Mouse (Mus musculus): ENCODE data around the gene Smim12. TPM values are rescaled to one million over a fixed set of nuclear protein-coding genes. Genes with fewer than 3 reads are reported as not detected.

Smim12 gene
- total RNA-seq, 2 experiments from 2014 or later = 33.8 to 49.1 TPM

Other genes starting within 250 kb of the Smim12 start
- 490 and 507 TPM in 2 replicates for gene Sfpq, start 222.5 kb upstream of the Smim12 start, total RNA-seq (2015)
- gene Sfpq, start 222.5 kb upstream of the Smim12 start, total RNA-seq (2017) = 686 and 899 TPM in 2 replicates
- gene Zmym1, start 182.6 kb upstream of the Smim12 start, total RNA-seq (2015) = 18.0 and 22.3 TPM in 2 replicates
- 13.6 and 21.1 TPM in 2 replicates for gene Zmym1, start 182.6 kb upstream of the Smim12 start, total RNA-seq (2017)
- gene Zmym6, start 166.4 kb upstream of the Smim12 start, total RNA-seq (2015) = 8.1 and 9.2 TPM in 2 replicates
- 11.2 and 14.1 TPM in 2 replicates for gene Zmym6, start 166.4 kb upstream of the Smim12 start, total RNA-seq (2017)
- 15.2 and 17.8 TPM in 2 replicates for gene Tmem35b, start 120.1 kb upstream of the Smim12 start, total RNA-seq (2015)
- gene Tmem35b, start 120.1 kb upstream of the Smim12 start, total RNA-seq (2017) = 5.9 and 9.2 TPM in 2 replicates
- not detected in 2 replicates for gene Dlgap3, start 74.6 kb upstream of the Smim12 start, total RNA-seq (2015)
- gene Dlgap3, start 74.6 kb upstream of the Smim12 start, total RNA-seq (2017) = not detected in 2 replicates
- not detected in 2 replicates for gene Gja4, start 70.3 kb downstream of the Smim12 start, total RNA-seq (2015)
- not detected in 2 replicates for gene Gja4, start 70.3 kb downstream of the Smim12 start, total RNA-seq (2017)
- gene Gjb3, start 87.1 kb downstream of the Smim12 start, total RNA-seq (2015) = 0.59 and 2.3 TPM in 2 replicates
- gene Gjb3, start 87.1 kb downstream of the Smim12 start, total RNA-seq (2017) = 0.74 and 3.0 TPM in 2 replicates
- not detected in 2 replicates for gene Gjb4, start 110.3 kb downstream of the Smim12 start, total RNA-seq (2015)
- not detected in 2 replicates for gene Gjb4, start 110.3 kb downstream of the Smim12 start, total RNA-seq (2017)
- not detected in 2 replicates for gene Gjb5, start 114.4 kb downstream of the Smim12 start, total RNA-seq (2015)
- not detected in 2 replicates for gene Gjb5, start 114.4 kb downstream of the Smim12 start, total RNA-seq (2017)

All from megakaryocyte progenitor cell, adult 5-6 weeks (primary cell).